Comparison of ENCODE assay signal across 7 mouse cellular contexts in the genomic region with DNA sequence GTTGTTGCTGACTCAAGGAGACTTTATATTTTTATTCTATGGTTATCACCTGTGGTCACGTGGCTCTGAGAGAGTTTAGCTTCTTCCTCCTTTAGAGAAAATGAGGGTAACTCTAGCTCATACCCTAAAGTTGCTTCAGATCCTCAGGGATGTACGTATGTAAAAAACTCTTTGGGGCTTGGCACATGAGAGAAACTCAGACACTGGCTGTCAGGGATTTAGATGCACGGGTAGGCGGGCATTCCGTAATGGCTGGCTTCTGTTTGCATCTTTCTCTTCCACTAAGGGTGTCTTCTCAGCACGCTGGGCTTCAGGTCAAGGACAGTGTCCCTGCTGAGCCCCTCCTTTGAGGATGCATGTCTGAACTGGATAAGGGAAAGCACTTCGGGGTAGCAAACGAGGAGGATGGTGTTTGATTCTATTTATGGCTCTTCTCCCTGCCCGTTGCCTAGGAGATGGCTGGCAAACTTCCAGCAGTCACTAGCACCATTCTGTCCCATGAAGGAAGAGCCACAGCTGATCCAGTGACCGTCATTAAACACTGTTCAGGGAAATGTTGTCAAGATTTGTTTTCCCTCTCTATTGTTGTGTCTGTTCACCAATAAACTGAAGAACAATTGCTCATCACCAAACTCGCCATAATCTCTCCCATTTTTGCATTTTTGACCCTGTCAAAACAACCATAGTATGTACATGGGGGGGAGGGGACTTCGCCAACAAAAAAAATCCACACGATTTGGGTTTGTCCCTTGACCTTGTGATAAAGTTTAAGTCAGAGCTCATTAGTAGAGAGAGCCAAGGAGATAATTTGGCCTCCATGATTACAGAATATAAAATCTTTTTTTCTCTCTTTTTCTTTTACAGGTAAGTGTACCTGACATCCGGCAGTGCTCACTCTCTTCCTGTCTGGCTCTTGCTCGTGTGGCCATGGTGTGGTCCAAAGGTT.
A peak's percentile ranks its signal among the peaks of the same experiment; 100 is the strongest.
DNase-seq lines count a peak whose midpoint lies in the region; ATAC-seq lines count a peak whose summit lies in the region.

No protein-coding gene starts in this region.

- H3K36me3 ChIP-seq in hindbrain, embryonic 16.5 days (ENCODE audit: control insufficient read depth, insufficient read depth, low read length) = no peaks in the 10 kb centered on the region
- H3K36me3 ChIP-seq in neural tube, embryonic 12.5 days = peaks cover 3% of the 10 kb centered on the region; the same call in 1 of the 2 replicates

- H3K27ac ChIP-seq in hindbrain, embryonic 16.5 days (ENCODE audit: low read depth, low read length) = no peak overlapping the region
- 0 out of 2 replicates have a peak overlapping the region, but pooled peaks have one; percentile 54 for H3K27ac ChIP-seq in neural tube, embryonic 12.5 days

- no peak overlapping the region for H3K4me3 ChIP-seq in hindbrain, embryonic 16.5 days (ENCODE audit: low read length)
- no peak overlapping the region for H3K4me3 ChIP-seq in neural tube, embryonic 12.5 days

- H3K9ac ChIP-seq in hindbrain, embryonic 16.5 days (ENCODE audit: low read depth, low read length) = no peak overlapping the region
- no peak overlapping the region for H3K9ac ChIP-seq in neural tube, embryonic 12.5 days

- peaks cover 11% of the 10 kb centered on the region for H3K4me1 ChIP-seq in hindbrain, embryonic 16.5 days (ENCODE audit: control insufficient read depth, insufficient read depth, low read depth, low read length)
- peaks cover 17% of the 10 kb centered on the region for H3K4me1 ChIP-seq in neural tube, embryonic 12.5 days

- H3K27me3 ChIP-seq in hindbrain, embryonic 16.5 days (replicated peaks; ENCODE audit: control insufficient read depth, insufficient read depth, low read length) = no peaks in the 10 kb centered on the region
- no peaks in the 10 kb centered on the region for H3K27me3 ChIP-seq in neural tube, embryonic 12.5 days (replicated peaks)

- H3K4me2 ChIP-seq in hindbrain, embryonic 16.5 days (ENCODE audit: low read length) = peak overlapping the region; percentile 35
- H3K4me2 ChIP-seq in neural tube, embryonic 12.5 days (replicated peaks) = peak overlapping the region; percentile 40

- WGBS in hindbrain, embryonic 16.5 days = 31% methylated on average over 15 of the region's 15 CpGs
- 39% methylated on average over 15 of the region's 15 CpGs for WGBS in neural tube, embryonic 12.5 days

- ATAC-seq in hindbrain, embryonic 16.5 days = peak; percentile 73
- peak; percentile 91 for ATAC-seq in neural tube, embryonic 12.5 days (ENCODE audit: low FRiP score, low read depth)

- H3K9me3 ChIP-seq in hindbrain, embryonic 16.5 days (ENCODE audit: control insufficient read depth, low read length) = no peaks in the 10 kb centered on the region
- H3K9me3 ChIP-seq in neural tube, embryonic 12.5 days = 0 out of 2 replicates have a peak, but pooled peaks cover 4% of the 10 kb centered on the region

- DNase-seq in ZHBTc4 (ENCODE audit: low read depth, low spot score) = peak; percentile 77
- peak; percentile 73 for DNase-seq in brain, embryonic 18.5 days (ENCODE audit: low read depth, low spot score)
- peak; percentile 81 for DNase-seq in gastrocnemius, adult 18-20 months (ENCODE audit: low spot score)
- peak; percentile 53 for DNase-seq in left cerebral cortex, adult 11 months (ENCODE audit: low spot score)
- no peak for DNase-seq in T-cell, adult 2 months (ENCODE audit: low spot score)
